Mouse (Mus musculus) midbrain, embryonic 11.5 days (tissue): ENCODE results near the gene Plcb2. TPM values are rescaled to one million over a fixed set of nuclear protein-coding genes. Genes with fewer than 3 reads are reported as not detected.

ENCODE experiments used
- ATAC-seq: fragments of 200-750 bp; cut with Nextera tagmentation; 2 replicates; pipeline ENCODE4 v1.8.0; 2017; ENCODE audit warnings: moderate TSS enrichment, moderate library complexity; ENCODE audit not compliant: low FRiP score
- DNase-seq: peaks from one replicate; pipeline ENCODE4 v3.0.0; 2015; ENCODE audit warnings: low spot score; ENCODE audit errors: missing footprints
- H3K27ac ChIP-seq: fragments of 300-500 bp; sonication (generic); 2 replicates; pipeline ENCODE4 v1.5.1; 2014; ENCODE audit warnings: low read depth, low read length
- H3K27me3 ChIP-seq: fragments of 300-500 bp; sonication (generic); 2 replicates; pipeline ENCODE4 v1.6.1; 2014; ENCODE audit warnings: mild to moderate bottlenecking, low read length, moderate library complexity, mixed read lengths; ENCODE audit not compliant: control insufficient read depth, insufficient read depth
- H3K36me3 ChIP-seq: fragments of 300-500 bp; sonication (generic); 2 replicates; pipeline ENCODE4 v1.6.1; 2014; ENCODE audit warnings: mild to moderate bottlenecking, low read length, moderate library complexity, mixed read lengths; ENCODE audit not compliant: control insufficient read depth, insufficient read depth
- H3K4me1 ChIP-seq: fragments of 300-500 bp; sonication (generic); 2 replicates; pipeline ENCODE4 v1.6.1; 2014; ENCODE audit warnings: low read length; ENCODE audit not compliant: control insufficient read depth, insufficient read depth
- H3K4me2 ChIP-seq: fragments of 300-500 bp; sonication (generic); 2 replicates; pipeline ENCODE4 v1.6.1; 2014; ENCODE audit warnings: mild to moderate bottlenecking, moderate library complexity
- H3K4me3 ChIP-seq: fragments of 300-500 bp; sonication (generic); 2 replicates; pipeline ENCODE4 v1.5.1; 2014; ENCODE audit warnings: low read depth, low read length
- H3K9ac ChIP-seq: fragments of 300-500 bp; sonication (generic); 2 replicates; pipeline ENCODE4 v1.6.1; 2014; ENCODE audit warnings: low read length
- H3K9me3 ChIP-seq: fragments of 300-500 bp; sonication (generic); 2 replicates; pipeline ENCODE4 v1.6.1; 2016; ENCODE audit warnings: low read length; ENCODE audit not compliant: control insufficient read depth
- WGBS: fragments of 180-500 bp; shearing (Covaris S2); extraction: QIAGEN DNeasy Blood & Tissue Kit; methylation state at CpG from one replicate; pipeline ENCODE4 v1.1.7; 2014; 5-methylcytosine and 5-hydroxymethylcytosine counted together
- polyA plus RNA-seq: library from polyadenylated mRNA; unstranded; fragments of >200 nt; fragmentation: Nextera tagmentation; extraction: Ambion mirVana; gene quantifications from 2 replicates; pipeline ENCODE4 v1.2.1, GENCODE M21; 2014

Plcb2 gene
- polyA plus RNA-seq, 1 experiment from 2014 or later, result 0.20 TPM

DNA sequence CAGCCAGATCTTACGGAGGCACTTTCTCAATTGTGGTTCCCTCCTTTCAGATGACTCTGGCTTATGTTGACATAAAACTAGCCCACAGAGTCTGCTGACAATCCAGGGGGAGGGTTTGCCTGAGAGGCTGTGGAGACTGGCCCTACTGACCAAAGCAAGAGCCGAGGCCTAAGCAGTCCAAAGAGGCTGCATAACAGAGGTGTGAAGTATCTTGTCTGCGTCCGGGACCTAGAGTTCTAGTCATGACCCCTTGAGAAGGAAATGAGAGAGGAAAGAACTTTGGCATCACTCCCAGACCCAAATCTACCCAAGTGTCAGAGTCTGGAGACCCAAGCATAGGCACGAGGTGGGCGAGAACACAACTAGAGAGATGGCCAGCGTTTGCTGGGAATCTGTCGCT lies 41.5 kb downstream of the Plcb2 start:
- H3K27ac ChIP-seq, result no peak overlapping the region
- no peaks in the 10 kb centered on the region for H3K36me3 ChIP-seq
- H3K9me3 ChIP-seq, result no peaks in the 10 kb centered on the region
- H3K27me3 ChIP-seq, result no peaks in the 10 kb centered on the region
- H3K4me3 ChIP-seq, result no peak overlapping the region
- no peaks in the 10 kb centered on the region for H3K4me1 ChIP-seq
- no peak for DNase-seq
- H3K4me2 ChIP-seq, result no peak overlapping the region
- no peak for ATAC-seq
- no peak overlapping the region for H3K9ac ChIP-seq
- WGBS, result 84% methylated on average over 8 of the region's 8 CpGs

DNA sequence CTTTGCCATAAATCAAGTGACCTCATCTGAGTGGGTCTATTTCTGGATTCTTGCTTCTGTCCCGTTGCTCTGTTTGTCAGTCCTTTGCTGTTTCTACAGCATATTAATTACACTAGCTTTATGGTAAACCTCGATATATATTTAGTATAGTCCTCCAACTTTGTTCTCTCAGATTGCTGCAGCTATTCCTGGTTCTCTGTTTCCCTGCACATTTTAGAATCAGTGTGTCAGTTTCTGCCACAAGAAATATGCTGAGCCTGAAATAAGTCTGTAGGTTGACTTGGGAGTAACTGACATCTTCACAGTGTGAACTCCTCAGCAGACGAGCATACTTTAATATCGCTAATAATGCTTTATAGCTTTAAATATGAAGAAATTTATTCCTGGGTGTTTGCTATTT lies 43.1 kb downstream of the Plcb2 start:
- H3K4me3 ChIP-seq, result no peak overlapping the region
- no peak overlapping the region for H3K9ac ChIP-seq
- H3K4me1 ChIP-seq, result no peaks in the 10 kb centered on the region
- WGBS, result 94% methylated on average over 4 of the region's 4 CpGs
- H3K9me3 ChIP-seq, result no peaks in the 10 kb centered on the region
- no peak for ATAC-seq
- no peaks in the 10 kb centered on the region for H3K36me3 ChIP-seq
- H3K4me2 ChIP-seq, result no peak overlapping the region
- no peak for DNase-seq
- H3K27me3 ChIP-seq, result no peaks in the 10 kb centered on the region
- no peak overlapping the region for H3K27ac ChIP-seq

- Histone ChIP-seq H3K9me3 (no peaks in the 10 kb centered on the region), H3K27me3 (peaks cover 16% of the 10 kb centered on the region), H3K4me3 (no peak overlapping the region), H3K9ac (no peak overlapping the region), H3K27ac (no peak overlapping the region), H3K4me1 (no peaks in the 10 kb centered on the region; the same call in 1 of the 2 replicates), H3K4me2 (no peak overlapping the region), H3K36me3 (no peaks in the 10 kb centered on the region)
- WGBS, result 67% methylated on average over 8 of the region's 8 CpGs
- no peak for DNase-seq
- ATAC-seq, result no peak
These were observed 45.5 kb downstream of the Plcb2 start for GRCm38 (mm10) chr2:118682544-118683260.

DNA sequence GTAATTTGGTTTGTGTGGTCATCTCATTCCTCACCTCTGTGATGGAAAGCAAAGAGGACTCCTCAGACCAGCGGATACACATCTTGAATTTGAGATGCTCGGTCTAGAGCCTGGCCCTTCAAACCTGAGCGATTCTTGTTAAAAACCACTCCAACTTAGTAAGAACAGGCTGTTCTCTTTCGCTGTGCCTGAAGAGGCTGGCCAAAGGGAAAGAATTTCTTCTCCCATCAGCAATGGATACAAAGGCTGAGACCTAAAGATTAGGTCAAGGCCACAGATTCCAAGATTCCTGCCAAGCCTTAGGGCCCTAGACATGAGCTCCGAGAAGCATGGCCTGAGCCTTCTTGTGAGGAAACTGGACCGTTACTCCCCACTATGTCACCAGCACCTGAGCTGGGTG lies 47.3 kb downstream of the Plcb2 start:
- no peak for DNase-seq

DNA sequence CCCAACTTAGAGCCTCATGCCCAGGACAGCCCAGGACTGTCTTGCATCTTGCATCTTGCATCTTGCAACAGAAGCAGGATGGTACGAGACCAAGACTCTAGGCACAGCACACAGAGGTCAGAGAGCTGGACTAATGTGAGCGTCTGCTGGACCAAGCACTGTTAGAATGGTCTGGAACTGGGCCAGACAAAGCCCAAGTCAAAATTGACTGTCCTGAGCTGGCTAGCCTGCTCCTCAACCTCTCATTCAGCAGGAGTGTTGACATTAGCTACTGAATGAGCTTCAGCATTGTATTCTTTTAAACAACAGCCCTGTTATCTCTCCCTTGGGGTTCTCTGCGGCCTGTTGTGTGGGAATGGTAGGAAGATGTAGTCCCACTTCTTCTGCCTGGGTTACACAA lies 48.7 kb downstream of the Plcb2 start:
- H3K36me3 ChIP-seq, result no peaks in the 10 kb centered on the region
- no peak for DNase-seq
- H3K9me3 ChIP-seq, result no peaks in the 10 kb centered on the region
- ATAC-seq, result no peak
- no peak overlapping the region for H3K9ac ChIP-seq
- H3K4me3 ChIP-seq, result no peak overlapping the region
- no peak overlapping the region for H3K27ac ChIP-seq
- peaks cover 11% of the 10 kb centered on the region for H3K4me1 ChIP-seq
- 86% methylated on average over 3 of the region's 3 CpGs for WGBS
- H3K27me3 ChIP-seq, result peaks cover 45% of the 10 kb centered on the region
- H3K4me2 ChIP-seq, result no peak overlapping the region

More for the DNA sequence above, 47.3 kb downstream of the Plcb2 start:
- Histone ChIP-seq H3K27ac (no peak overlapping the region), H3K4me3 (no peak overlapping the region), H3K36me3 (no peaks in the 10 kb centered on the region), H3K4me1 (peaks cover 11% of the 10 kb centered on the region), H3K9ac (no peak overlapping the region), H3K9me3 (no peaks in the 10 kb centered on the region), H3K27me3 (peaks cover 34% of the 10 kb centered on the region), H3K4me2 (no peak overlapping the region)
- 92% methylated on average over 6 of the region's 6 CpGs for WGBS
- no peak for ATAC-seq

GRCm38 (mm10) chr2:118677817-118678216 lies 50.4 kb downstream of the Plcb2 start:
- 18% methylated on average over 4 of the region's 4 CpGs for WGBS
- H3K27ac ChIP-seq, result no peak overlapping the region
- no peak overlapping the region for H3K9ac ChIP-seq
- H3K27me3 ChIP-seq, result peaks cover 45% of the 10 kb centered on the region
- no peaks in the 10 kb centered on the region for H3K36me3 ChIP-seq
- H3K9me3 ChIP-seq, result no peaks in the 10 kb centered on the region
- DNase-seq, result peak; percentile 87
- peak overlapping the region; percentile 96 for H3K4me2 ChIP-seq
- H3K4me1 ChIP-seq, result peaks cover 11% of the 10 kb centered on the region
- peak; percentile 33; the same call in 1 of the 2 replicates for ATAC-seq
- peak overlapping the region; percentile 50 for H3K4me3 ChIP-seq

- peaks cover 11% of the 10 kb centered on the region for H3K4me1 ChIP-seq
- H3K27ac ChIP-seq, result no peak overlapping the region
- peak overlapping the region; percentile 64 for H3K9ac ChIP-seq
- DNase-seq, result peak; percentile 94
- peaks cover 50% of the 10 kb centered on the region for H3K27me3 ChIP-seq
- no peaks in the 10 kb centered on the region for H3K36me3 ChIP-seq
- WGBS, result under 1% methylated on average over 81 of the region's 89 CpGs
- peak overlapping the region; percentile 96 for H3K4me2 ChIP-seq
- peak; percentile 59 for ATAC-seq
- H3K9me3 ChIP-seq, result no peaks in the 10 kb centered on the region
- H3K4me3 ChIP-seq, result peak overlapping the region; percentile 50
These were observed 51.1 kb downstream of the Plcb2 start for GRCm38 (mm10) chr2:118676839-118677741.

GRCm38 (mm10) chr2:118674500-118674899 lies 53.7 kb downstream of the Plcb2 start:
- WGBS, result 19% methylated on average over 7 of the region's 7 CpGs
- peaks cover 50% of the 10 kb centered on the region for H3K27me3 ChIP-seq
- H3K9me3 ChIP-seq, result no peaks in the 10 kb centered on the region
- DNase-seq (no peak), ATAC-seq (no peak)
- H3K27ac ChIP-seq, result no peak overlapping the region
- no peak overlapping the region for H3K4me3 ChIP-seq
- H3K4me1 ChIP-seq, result peaks cover 11% of the 10 kb centered on the region
- H3K36me3 ChIP-seq, result no peaks in the 10 kb centered on the region
- no peak overlapping the region for H3K4me2 ChIP-seq
- no peak overlapping the region for H3K9ac ChIP-seq
